Mouse (Mus musculus) limb, embryonic 13.5 days (tissue): ENCODE data around the gene Cer1. TPM values are rescaled to one million over a fixed set of nuclear protein-coding genes. Genes with fewer than 3 reads are reported as not detected.

Experiments
- ATAC-seq: fragments of 200-750 bp; cut with Nextera tagmentation; 2 replicates; pipeline ENCODE4 v1.8.0; 2017; ENCODE audit warnings: low read depth, moderate number of reproducible peaks, moderate TSS enrichment; ENCODE audit not compliant: low FRiP score
- H3K27ac ChIP-seq: fragments of 300-500 bp; sonication (generic); 2 replicates; pipeline ENCODE4 v1.5.1; 2015; ENCODE audit warnings: inconsistent platforms, mild to moderate bottlenecking, moderate library complexity
- H3K27me3 ChIP-seq: fragments of 300-500 bp; sonication (generic); 2 replicates; pipeline ENCODE4 v1.6.1; 2015; ENCODE audit warnings: mild to moderate bottlenecking, inconsistent platforms
- H3K36me3 ChIP-seq: fragments of 300-500 bp; sonication (generic); 2 replicates; pipeline ENCODE4 v1.6.1; 2015; ENCODE audit warnings: inconsistent platforms, mild to moderate bottlenecking, moderate library complexity
- H3K4me1 ChIP-seq: fragments of 300-500 bp; sonication (generic); 2 replicates; pipeline ENCODE4 v1.6.1; 2015; ENCODE audit warnings: inconsistent platforms
- H3K4me2 ChIP-seq: fragments of 300-500 bp; sonication (generic); replicated peaks from 2 replicates; pipeline ENCODE4 v1.6.1; 2015; ENCODE audit warnings: inconsistent platforms, mild to moderate bottlenecking, moderate library complexity
- H3K4me3 ChIP-seq: fragments of 300-500 bp; sonication (generic); 2 replicates; pipeline ENCODE4 v1.5.1; 2015; ENCODE audit warnings: moderate library complexity, mild to moderate bottlenecking, inconsistent platforms
- H3K9ac ChIP-seq: fragments of 300-500 bp; sonication (generic); 2 replicates; pipeline ENCODE4 v1.6.1; 2015; ENCODE audit warnings: mild to moderate bottlenecking, inconsistent platforms
- H3K9me3 ChIP-seq: fragments of 300-500 bp; sonication (generic); 2 replicates; pipeline ENCODE4 v1.6.1; 2016; ENCODE audit warnings: inconsistent platforms
- WGBS: fragments of 180-500 bp; shearing (Covaris S2); methylation state at CpG from one replicate; pipeline ENCODE4 v1.1.7; 2015; 5-methylcytosine and 5-hydroxymethylcytosine counted together
- polyA plus RNA-seq: library from polyadenylated mRNA; unstranded; fragments of >200 nt; fragmentation: Nextera tagmentation; extraction: Ambion mirVana; gene quantifications from 2 replicates; pipeline ENCODE4 v1.2.1, GENCODE M21; 2015

Cer1 gene
- polyA plus RNA-seq, 1 experiment from 2014 or later: 1.1 TPM

- ATAC-seq: peak; percentile 64
- Histone ChIP-seq H3K4me3 (no peak overlapping the region), H3K4me1 (peaks cover 44% of the 10 kb centered on the region), H3K27ac (peak overlapping the region; percentile 94), H3K27me3 (no peaks in the 10 kb centered on the region), H3K9ac (no peak overlapping the region), H3K36me3 (no peaks in the 10 kb centered on the region), H3K9me3 (no peaks in the 10 kb centered on the region), H3K4me2 (0 out of 2 replicates have a peak overlapping the region, but pooled peaks have one; percentile 12)
- WGBS: 31% methylated on average over 2 of the region's 2 CpGs
These were observed 6.6 kb upstream of the Cer1 start for GRCm38 (mm10) chr4:82891566-82891965.

- Histone ChIP-seq H3K36me3 (no peaks in the 10 kb centered on the region), H3K27me3 (no peaks in the 10 kb centered on the region), H3K4me2 (peak overlapping the region; percentile 44), H3K9me3 (no peaks in the 10 kb centered on the region), H3K27ac (peak overlapping the region; percentile 94), H3K4me1 (peaks cover 44% of the 10 kb centered on the region), H3K9ac (no peak overlapping the region), H3K4me3 (no peak overlapping the region)
- WGBS: 12% methylated on average over 7 of the region's 7 CpGs
- peak; percentile 90 for ATAC-seq
These were observed 6.1 kb upstream of the Cer1 start for GRCm38 (mm10) chr4:82891049-82891448.

- peak; percentile 68 for ATAC-seq
- Histone ChIP-seq H3K27ac (peak overlapping the region; percentile 94), H3K9ac (no peak overlapping the region), H3K36me3 (no peaks in the 10 kb centered on the region), H3K4me3 (no peak overlapping the region), H3K9me3 (no peaks in the 10 kb centered on the region), H3K4me2 (peak overlapping the region; percentile 44), H3K4me1 (peaks cover 49% of the 10 kb centered on the region), H3K27me3 (no peaks in the 10 kb centered on the region)
- WGBS: 29% methylated on average over 4 of the region's 4 CpGs
These were observed 5.6 kb upstream of the Cer1 start for GRCm38 (mm10) chr4:82890585-82890984.

GRCm38 (mm10) chr4:82886148-82886547, 1.2 kb upstream of the Cer1 start:
- Histone ChIP-seq H3K27me3 (no peaks in the 10 kb centered on the region), H3K4me1 (peaks cover 43% of the 10 kb centered on the region), H3K4me3 (no peak overlapping the region), H3K9me3 (no peaks in the 10 kb centered on the region), H3K4me2 (no peak overlapping the region), H3K27ac (no peak overlapping the region), H3K9ac (no peak overlapping the region), H3K36me3 (no peaks in the 10 kb centered on the region)
- WGBS: 71% methylated on average over 2 of the region's 2 CpGs
- no peak for ATAC-seq

GRCm38 (mm10) chr4:82885535-82885913, 576 bp upstream of the Cer1 start:
- no peaks in the 10 kb centered on the region for H3K9me3 ChIP-seq
- no peaks in the 10 kb centered on the region for H3K27me3 ChIP-seq
- 44% methylated on average over 1 of the region's 1 CpGs for WGBS
- no peak overlapping the region for H3K9ac ChIP-seq
- no peak for ATAC-seq
- no peaks in the 10 kb centered on the region for H3K36me3 ChIP-seq
- H3K4me3 ChIP-seq: no peak overlapping the region
- H3K4me1 ChIP-seq: peaks cover 44% of the 10 kb centered on the region
- H3K27ac ChIP-seq: no peak overlapping the region
- H3K4me2 ChIP-seq: no peak overlapping the region

- ATAC-seq: no peak
- H3K4me3 ChIP-seq: no peak overlapping the region
- peaks cover 36% of the 10 kb centered on the region for H3K4me1 ChIP-seq
- H3K9me3 ChIP-seq: no peaks in the 10 kb centered on the region
- H3K27ac ChIP-seq: no peak overlapping the region
- WGBS: 82% methylated on average over 9 of the region's 9 CpGs
- no peak overlapping the region for H3K9ac ChIP-seq
- no peaks in the 10 kb centered on the region for H3K27me3 ChIP-seq
- no peak overlapping the region for H3K4me2 ChIP-seq
- no peaks in the 10 kb centered on the region for H3K36me3 ChIP-seq
These were observed 2.4 kb downstream of the Cer1 start for GRCm38 (mm10) chr4:82882500-82882899.

- Histone ChIP-seq H3K36me3 (no peaks in the 10 kb centered on the region), H3K9ac (no peak overlapping the region), H3K4me1 (peaks cover 36% of the 10 kb centered on the region), H3K27ac (no peak overlapping the region), H3K27me3 (no peaks in the 10 kb centered on the region), H3K9me3 (no peaks in the 10 kb centered on the region), H3K4me2 (no peak overlapping the region), H3K4me3 (no peak overlapping the region)
- 76% methylated on average over 3 of the region's 3 CpGs for WGBS
- ATAC-seq: no peak
These were observed 3.6 kb downstream of the Cer1 start for GRCm38 (mm10) chr4:82881366-82881765.

- Histone ChIP-seq H3K27me3 (no peaks in the 10 kb centered on the region), H3K4me1 (peaks cover 31% of the 10 kb centered on the region), H3K4me3 (no peak overlapping the region), H3K36me3 (no peaks in the 10 kb centered on the region), H3K27ac (0 out of 2 replicates have a peak overlapping the region, but pooled peaks have one; percentile 15), H3K4me2 (no peak overlapping the region), H3K9ac (no peak overlapping the region), H3K9me3 (no peaks in the 10 kb centered on the region)
- 53% methylated on average over 2 of the region's 2 CpGs for WGBS
- ATAC-seq: peak; percentile 54; the same call in 1 of the 2 replicates
These were observed 4.7 kb downstream of the Cer1 start for GRCm38 (mm10) chr4:82880243-82880642.

- WGBS: 82% methylated on average over 6 of the region's 6 CpGs
- Histone ChIP-seq H3K9ac (no peak overlapping the region), H3K4me1 (peaks cover 24% of the 10 kb centered on the region), H3K27me3 (no peaks in the 10 kb centered on the region), H3K9me3 (no peaks in the 10 kb centered on the region), H3K27ac (no peak overlapping the region), H3K36me3 (no peaks in the 10 kb centered on the region), H3K4me3 (no peak overlapping the region), H3K4me2 (no peak overlapping the region)
- ATAC-seq: no peak
These were observed 5.8 kb downstream of the Cer1 start for GRCm38 (mm10) chr4:82879152-82879551.

GRCm38 (mm10) chr4:82876656-82877055, 8.3 kb downstream of the Cer1 start:
- ATAC-seq: no peak
- WGBS: 70% methylated on average over 2 of the region's 2 CpGs
- Histone ChIP-seq H3K4me3 (no peak overlapping the region), H3K9me3 (no peaks in the 10 kb centered on the region), H3K4me2 (no peak overlapping the region), H3K4me1 (peaks cover 35% of the 10 kb centered on the region), H3K9ac (no peak overlapping the region), H3K27ac (no peak overlapping the region), H3K36me3 (no peaks in the 10 kb centered on the region), H3K27me3 (no peaks in the 10 kb centered on the region)

- 60% methylated on average over 4 of the region's 4 CpGs for WGBS
- no peak overlapping the region for H3K4me2 ChIP-seq
- H3K4me3 ChIP-seq: no peak overlapping the region
- H3K4me1 ChIP-seq: peaks cover 30% of the 10 kb centered on the region
- no peaks in the 10 kb centered on the region for H3K36me3 ChIP-seq
- H3K9me3 ChIP-seq: no peaks in the 10 kb centered on the region
- ATAC-seq: no peak
- no peak overlapping the region for H3K27ac ChIP-seq
- H3K9ac ChIP-seq: no peak overlapping the region
- no peaks in the 10 kb centered on the region for H3K27me3 ChIP-seq
These were observed 9.4 kb downstream of the Cer1 start for GRCm38 (mm10) chr4:82875532-82875931.

- H3K4me1 ChIP-seq: peaks cover 23% of the 10 kb centered on the region
- 51% methylated on average over 4 of the region's 4 CpGs for WGBS
- no peak for ATAC-seq
These were observed 10.2 kb downstream of the Cer1 start for GRCm38 (mm10) chr4:82874791-82875190.

GRCm38 (mm10) chr4:82872548-82872947, 12.4 kb downstream of the Cer1 start:
- WGBS: 69% methylated on average over 4 of the region's 4 CpGs
- Histone ChIP-seq H3K27me3 (no peaks in the 10 kb centered on the region), H3K9ac (no peak overlapping the region), H3K4me2 (no peak overlapping the region), H3K27ac (peak overlapping the region; percentile 28; the same call in 1 of the 2 replicates), H3K4me3 (no peak overlapping the region), H3K9me3 (no peaks in the 10 kb centered on the region), H3K4me1 (peaks cover 20% of the 10 kb centered on the region), H3K36me3 (no peaks in the 10 kb centered on the region)
- no peak for ATAC-seq

More at GRCm38 (mm10) chr4:82874791-82875190, 10.2 kb downstream of the Cer1 start:
- H3K27me3 ChIP-seq: no peaks in the 10 kb centered on the region
- H3K9ac ChIP-seq: no peak overlapping the region
- H3K36me3 ChIP-seq: no peaks in the 10 kb centered on the region
- no peak overlapping the region for H3K4me2 ChIP-seq
- no peak overlapping the region for H3K4me3 ChIP-seq
- H3K27ac ChIP-seq: no peak overlapping the region
- no peaks in the 10 kb centered on the region for H3K9me3 ChIP-seq
